Mouse (Mus musculus): ENCODE measurements around the gene Fsip1. TPM values are rescaled to one million over a fixed set of nuclear protein-coding genes. Genes with fewer than 3 reads are reported as not detected.
A peak's percentile ranks its signal among the peaks of the same experiment; 100 is the strongest.

Fsip1 gene
- polyA plus RNA-seq, 2 experiments, result 0.32 to 0.40 TPM

GRCm38 (mm10) chr2:118179873-118180585, 76.7 kb downstream of the Fsip1 start:
- Histone ChIP-seq H3K9me3 (ENCODE audit: control insufficient read depth, low read length) (0 out of 2 replicates have a peak, but pooled peaks cover 7% of the 10 kb centered on the region), H3K4me3 (replicated peaks; ENCODE audit: low read length) (no peak overlapping the region), H3K27ac (replicated peaks; ENCODE audit: low read depth, low read length) (peak overlapping the region; percentile 74), H3K27me3 (ENCODE audit: control insufficient read depth, insufficient read depth, low read length) (no peaks in the 10 kb centered on the region), H3K36me3 (ENCODE audit: control insufficient read depth, insufficient read depth, low read length) (no peaks in the 10 kb centered on the region), H3K4me2 (replicated peaks; ENCODE audit: low read depth, low read length, severe bottlenecking) (peak overlapping the region; percentile 37), H3K9ac (ENCODE audit: low read depth, low read length, severe bottlenecking) (no peak overlapping the region; the same call in 1 of the 2 replicates), H3K4me1 (ENCODE audit: control insufficient read depth, insufficient read depth, low read length) (peaks cover 14% of the 10 kb centered on the region)
- no peak for ATAC-seq (ENCODE audit: low FRiP score, low read depth)
- DNase-seq (ENCODE audit: low spot score), result no peak
- TF ChIP-seq POLR2A (IDR thresholded peaks at IDR 0.05; ENCODE audit: borderline replicate concordance, extremely low read depth, insufficient read depth, insufficient read length), result no peak

GRCm38 (mm10) chr2:118179472-118179871, 77.3 kb downstream of the Fsip1 start:
- no peaks in the 10 kb centered on the region for H3K27me3 ChIP-seq (ENCODE audit: control insufficient read depth, insufficient read depth, low read length)
- TF ChIP-seq POLR2A (IDR thresholded peaks at IDR 0.05; ENCODE audit: borderline replicate concordance, extremely low read depth, insufficient read depth, insufficient read length), result no peak
- no peak overlapping the region for H3K4me3 ChIP-seq (replicated peaks; ENCODE audit: low read length)
- 3% methylated on average over 5 of the region's 10 CpGs for WGBS
- peak overlapping the region; percentile 37 for H3K4me2 ChIP-seq (replicated peaks; ENCODE audit: low read depth, low read length, severe bottlenecking)
- H3K4me1 ChIP-seq (ENCODE audit: control insufficient read depth, insufficient read depth, low read length), result peaks cover 14% of the 10 kb centered on the region
- H3K27ac ChIP-seq (replicated peaks; ENCODE audit: low read depth, low read length), result peak overlapping the region; percentile 74
- DNase-seq (ENCODE audit: low spot score) (no peak), ATAC-seq (ENCODE audit: low FRiP score, low read depth) (no peak; the same call in 1 of the 2 replicates)
- 0 out of 2 replicates have a peak, but pooled peaks cover 7% of the 10 kb centered on the region for H3K9me3 ChIP-seq (ENCODE audit: control insufficient read depth, low read length)
- H3K36me3 ChIP-seq (ENCODE audit: control insufficient read depth, insufficient read depth, low read length), result no peaks in the 10 kb centered on the region
- no peak overlapping the region; the same call in 1 of the 2 replicates for H3K9ac ChIP-seq (ENCODE audit: low read depth, low read length, severe bottlenecking)

GRCm38 (mm10) chr2:118174558-118175383, 82.0 kb downstream of the Fsip1 start:
- ATAC-seq (ENCODE audit: low FRiP score, low read depth) (no peak; the same call in 1 of the 2 replicates), DNase-seq (ENCODE audit: low spot score) (no peak)
- no peak overlapping the region for H3K9ac ChIP-seq (ENCODE audit: low read depth, low read length, severe bottlenecking)
- 69% methylated on average over 10 of the region's 10 CpGs for WGBS
- 0 out of 2 replicates have a peak, but pooled peaks cover 7% of the 10 kb centered on the region for H3K9me3 ChIP-seq (ENCODE audit: control insufficient read depth, low read length)
- H3K4me1 ChIP-seq (ENCODE audit: control insufficient read depth, insufficient read depth, low read length), result peaks cover 3% of the 10 kb centered on the region
- H3K4me3 ChIP-seq (replicated peaks; ENCODE audit: low read length), result no peak overlapping the region
- H3K36me3 ChIP-seq (ENCODE audit: control insufficient read depth, insufficient read depth, low read length), result no peaks in the 10 kb centered on the region
- TF ChIP-seq POLR2A (IDR thresholded peaks at IDR 0.05; ENCODE audit: borderline replicate concordance, extremely low read depth, insufficient read depth, insufficient read length), result no peak
- no peaks in the 10 kb centered on the region for H3K27me3 ChIP-seq (ENCODE audit: control insufficient read depth, insufficient read depth, low read length)
- H3K4me2 ChIP-seq (replicated peaks; ENCODE audit: low read depth, low read length, severe bottlenecking), result no peak overlapping the region
- no peak overlapping the region for H3K27ac ChIP-seq (replicated peaks; ENCODE audit: low read depth, low read length)

- Histone ChIP-seq H3K4me1 (ENCODE audit: control insufficient read depth, insufficient read depth, low read length) (peaks cover 9% of the 10 kb centered on the region; the same call in 1 of the 2 replicates), H3K36me3 (ENCODE audit: control insufficient read depth, insufficient read depth, low read length) (no peaks in the 10 kb centered on the region), H3K4me2 (replicated peaks; ENCODE audit: low read depth, low read length, severe bottlenecking) (no peak overlapping the region), H3K27me3 (ENCODE audit: control insufficient read depth, insufficient read depth, low read length) (no peaks in the 10 kb centered on the region), H3K9ac (ENCODE audit: low read depth, low read length, severe bottlenecking) (no peak overlapping the region), H3K4me3 (replicated peaks; ENCODE audit: low read length) (no peak overlapping the region), H3K27ac (replicated peaks; ENCODE audit: low read depth, low read length) (peak overlapping the region; percentile 26; the same call in 1 of the 2 replicates), H3K9me3 (ENCODE audit: control insufficient read depth, low read length) (no peaks in the 10 kb centered on the region)
- TF ChIP-seq POLR2A (IDR thresholded peaks at IDR 0.05; ENCODE audit: borderline replicate concordance, extremely low read depth, insufficient read depth, insufficient read length), result no peak
- ATAC-seq (ENCODE audit: low FRiP score, low read depth) (peak; percentile 80), DNase-seq (ENCODE audit: low spot score) (peak; percentile 69)
- WGBS, result 34% methylated on average over 1 of the region's 1 CpGs
Measured at GRCm38 (mm10) chr2:118168225-118168624, 88.5 kb downstream of the Fsip1 start.

- Histone ChIP-seq H3K9ac (ENCODE audit: low read depth, low read length, severe bottlenecking) (no peak overlapping the region), H3K4me3 (replicated peaks; ENCODE audit: low read length) (no peak overlapping the region), H3K9me3 (ENCODE audit: control insufficient read depth, low read length) (no peaks in the 10 kb centered on the region), H3K27ac (replicated peaks; ENCODE audit: low read depth, low read length) (peak overlapping the region; percentile 26; the same call in 1 of the 2 replicates), H3K36me3 (ENCODE audit: control insufficient read depth, insufficient read depth, low read length) (no peaks in the 10 kb centered on the region), H3K4me2 (replicated peaks; ENCODE audit: low read depth, low read length, severe bottlenecking) (no peak overlapping the region), H3K27me3 (ENCODE audit: control insufficient read depth, insufficient read depth, low read length) (no peaks in the 10 kb centered on the region), H3K4me1 (ENCODE audit: control insufficient read depth, insufficient read depth, low read length) (peaks cover 13% of the 10 kb centered on the region; the same call in 1 of the 2 replicates)
- ATAC-seq (ENCODE audit: low FRiP score, low read depth) (peak; percentile 32; the same call in 1 of the 2 replicates), DNase-seq (ENCODE audit: low spot score) (no peak)
- no peak for TF ChIP-seq POLR2A (IDR thresholded peaks at IDR 0.05; ENCODE audit: borderline replicate concordance, extremely low read depth, insufficient read depth, insufficient read length)
- WGBS, result 59% methylated on average over 4 of the region's 4 CpGs
Measured at GRCm38 (mm10) chr2:118167731-118168130, 89.0 kb downstream of the Fsip1 start.
